Mouse (Mus musculus) A20 (cell line): Measurements from ENCODE around the gene Prpsap1.
A peak's percentile ranks its signal among the peaks of the same experiment; 100 is the strongest.
"Not testable (repeated sequence)": the region's sequence is repeated elsewhere in the genome, so short reads cannot be mapped to it uniquely, and the experiment has no call there.

Experiments used
- DNase-seq: peaks from one replicate; pipeline ENCODE4 v3.0.0-alpha.2; 2011; ENCODE audit warnings: low read depth, low spot score

The Prpsap1 gene

DNA sequence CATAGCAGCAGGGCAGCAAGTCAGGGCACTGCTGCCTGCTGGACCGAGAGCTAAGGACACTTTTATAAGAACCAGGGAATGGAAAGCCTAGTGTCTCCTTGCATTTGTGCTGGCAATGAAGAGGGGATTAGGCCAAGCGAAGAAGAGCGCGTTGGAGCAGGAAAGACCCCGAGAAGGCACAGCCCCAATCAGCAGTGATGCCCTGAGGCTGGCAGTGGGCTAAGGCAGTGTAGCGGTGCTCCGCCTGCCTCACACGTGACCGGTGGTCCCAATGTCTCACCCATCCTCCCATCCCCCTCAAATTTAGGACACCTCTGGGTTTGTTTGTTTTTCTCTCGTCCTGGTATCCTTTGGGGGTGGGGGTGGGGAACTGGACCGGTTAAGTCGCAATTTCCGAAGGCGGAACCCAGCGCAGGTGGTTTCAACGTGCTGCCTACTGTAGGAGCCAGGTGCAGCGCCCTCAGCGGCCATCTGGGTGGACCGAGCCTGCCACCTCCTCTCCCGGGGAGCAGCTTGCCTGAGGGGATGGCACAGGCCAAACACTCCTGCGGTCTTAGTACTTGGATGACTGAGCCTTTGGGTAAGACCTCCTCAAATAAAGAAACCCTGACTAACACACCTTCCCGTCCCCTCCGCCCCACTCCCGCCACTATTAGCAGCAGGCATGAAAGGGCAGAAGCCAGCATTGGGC, 21.5 kb upstream of the Prpsap1 start:
- DNase-seq = no peak

- DNase-seq = no peak
These were observed 19.6 kb upstream of the Prpsap1 start for GRCm38 (mm10) chr11:116513531-116514038.

DNA sequence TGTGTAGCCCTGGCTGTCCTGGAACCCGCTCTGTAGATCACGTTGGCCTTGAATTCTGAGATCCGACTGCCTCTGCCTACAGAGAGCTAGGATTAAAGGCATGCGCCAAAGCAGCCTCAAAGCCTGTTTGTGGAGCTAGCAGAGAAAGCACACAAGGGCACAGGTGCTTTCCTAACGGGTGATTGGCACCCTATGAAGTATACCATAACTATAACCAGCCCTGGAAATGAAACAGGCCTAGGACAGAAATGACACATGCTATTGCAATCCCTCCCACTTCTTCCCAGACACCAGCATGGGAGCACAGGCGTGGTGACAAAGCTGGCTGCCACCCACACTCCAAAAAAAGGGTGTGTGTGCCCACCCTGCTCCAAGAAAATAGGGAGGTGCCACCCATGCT, 19.0 kb upstream of the Prpsap1 start:
- DNase-seq = no peak

GRCm38 (mm10) chr11:116512154-116512553, 18.2 kb upstream of the Prpsap1 start:
- no peak for DNase-seq

- DNase-seq = peak; percentile 24
These were observed 17.4 kb upstream of the Prpsap1 start for GRCm38 (mm10) chr11:116511301-116511868.

- DNase-seq = no peak
These were observed 14.7 kb upstream of the Prpsap1 start for GRCm38 (mm10) chr11:116508689-116509088.

- no peak for DNase-seq
These were observed 12.3 kb upstream of the Prpsap1 start for GRCm38 (mm10) chr11:116506151-116506875.

DNA sequence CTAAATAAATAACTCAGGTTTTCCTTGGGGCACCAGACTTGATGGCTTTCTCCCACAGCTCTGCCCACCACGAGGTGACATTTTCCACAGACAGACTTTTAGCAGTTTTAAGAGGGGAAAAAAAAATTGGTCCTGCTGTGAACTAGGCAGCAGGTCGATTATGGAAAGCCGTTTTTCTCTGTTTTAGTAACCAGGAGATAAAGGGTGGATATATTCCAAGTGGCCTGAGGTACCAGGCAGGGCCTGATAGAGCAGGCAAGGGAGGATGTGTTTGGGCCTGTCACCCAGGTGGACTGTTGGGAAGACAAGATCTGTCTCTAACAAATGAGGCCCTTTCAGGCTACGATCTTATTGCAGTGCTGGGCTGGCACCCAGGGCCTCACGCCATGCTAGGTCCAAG, 11.6 kb upstream of the Prpsap1 start:
- no peak for DNase-seq

GRCm38 (mm10) chr11:116504516-116504915, 10.5 kb upstream of the Prpsap1 start:
- DNase-seq = no peak

- DNase-seq = peak; percentile 63
These were observed 7.2 kb upstream of the Prpsap1 start for GRCm38 (mm10) chr11:116501005-116501746.

DNA sequence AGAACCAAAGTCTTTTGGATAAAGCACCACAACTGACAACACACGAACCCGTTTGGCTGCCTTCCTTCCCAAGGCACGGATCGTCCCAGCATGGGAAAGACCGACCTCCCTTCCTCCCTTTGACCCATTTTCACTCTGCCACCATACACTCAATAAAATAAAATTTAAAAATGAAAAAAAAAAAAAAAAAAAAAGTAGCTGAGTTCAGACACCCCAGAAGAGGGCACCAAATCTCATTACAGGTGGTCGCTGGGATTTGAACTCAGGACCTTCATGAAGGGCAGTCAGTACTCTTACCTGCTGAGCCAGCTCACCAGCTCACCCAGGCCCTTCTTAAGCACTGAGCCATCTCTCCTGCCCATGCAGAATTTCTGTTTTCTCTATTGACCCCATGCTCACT, 5.0 kb upstream of the Prpsap1 start:
- DNase-seq = no peak

GRCm38 (mm10) chr11:116498596-116498995, 4.6 kb upstream of the Prpsap1 start:
- DNase-seq = no peak

- no peak for DNase-seq
These were observed 3.3 kb upstream of the Prpsap1 start for GRCm38 (mm10) chr11:116497313-116497712.

GRCm38 (mm10) chr11:116494474-116495174, 622 bp upstream of the Prpsap1 start:
- DNase-seq = no peak

DNA sequence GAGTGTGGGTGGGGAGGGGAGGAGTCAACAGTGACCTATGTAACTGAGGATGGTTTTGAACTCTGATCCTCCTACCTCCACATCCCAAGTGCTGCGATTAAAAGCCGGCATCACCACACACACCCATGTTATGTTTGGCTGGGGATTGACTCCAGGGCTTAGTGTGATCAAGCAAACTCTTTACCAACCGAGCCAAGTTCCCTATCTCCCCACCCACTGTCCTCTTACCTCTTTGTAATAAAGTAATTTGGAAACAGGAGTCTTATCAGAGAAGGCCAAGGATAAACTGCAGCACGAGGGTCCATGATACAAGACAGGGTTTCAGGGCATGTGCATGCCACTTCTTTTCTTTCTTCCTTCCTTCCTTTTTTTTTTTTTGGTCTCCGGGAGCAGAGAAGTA, 811 bp downstream of the Prpsap1 start:
- no peak for DNase-seq

DNA sequence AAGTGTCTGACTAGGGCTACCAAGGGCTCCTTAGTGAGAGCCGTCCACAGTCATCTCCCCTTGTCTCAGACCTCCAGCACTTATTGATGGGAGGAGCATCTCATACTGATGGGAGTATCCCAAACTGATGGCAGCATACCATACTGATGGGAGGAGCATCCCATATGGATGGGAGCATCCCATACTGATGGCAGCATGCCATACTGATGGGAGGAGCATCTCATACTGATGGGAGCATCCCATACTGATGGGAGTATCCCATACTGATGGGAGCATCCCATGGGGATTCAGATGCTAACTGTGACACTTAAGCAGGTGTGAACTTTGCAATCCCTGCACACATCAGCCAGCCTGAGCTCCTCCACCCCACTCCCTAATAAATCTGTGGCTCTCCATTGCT, 1.5 kb downstream of the Prpsap1 start:
- not testable (repeated sequence) for DNase-seq

GRCm38 (mm10) chr11:116491338-116491737, 2.7 kb downstream of the Prpsap1 start:
- DNase-seq = peak; percentile 13

DNA sequence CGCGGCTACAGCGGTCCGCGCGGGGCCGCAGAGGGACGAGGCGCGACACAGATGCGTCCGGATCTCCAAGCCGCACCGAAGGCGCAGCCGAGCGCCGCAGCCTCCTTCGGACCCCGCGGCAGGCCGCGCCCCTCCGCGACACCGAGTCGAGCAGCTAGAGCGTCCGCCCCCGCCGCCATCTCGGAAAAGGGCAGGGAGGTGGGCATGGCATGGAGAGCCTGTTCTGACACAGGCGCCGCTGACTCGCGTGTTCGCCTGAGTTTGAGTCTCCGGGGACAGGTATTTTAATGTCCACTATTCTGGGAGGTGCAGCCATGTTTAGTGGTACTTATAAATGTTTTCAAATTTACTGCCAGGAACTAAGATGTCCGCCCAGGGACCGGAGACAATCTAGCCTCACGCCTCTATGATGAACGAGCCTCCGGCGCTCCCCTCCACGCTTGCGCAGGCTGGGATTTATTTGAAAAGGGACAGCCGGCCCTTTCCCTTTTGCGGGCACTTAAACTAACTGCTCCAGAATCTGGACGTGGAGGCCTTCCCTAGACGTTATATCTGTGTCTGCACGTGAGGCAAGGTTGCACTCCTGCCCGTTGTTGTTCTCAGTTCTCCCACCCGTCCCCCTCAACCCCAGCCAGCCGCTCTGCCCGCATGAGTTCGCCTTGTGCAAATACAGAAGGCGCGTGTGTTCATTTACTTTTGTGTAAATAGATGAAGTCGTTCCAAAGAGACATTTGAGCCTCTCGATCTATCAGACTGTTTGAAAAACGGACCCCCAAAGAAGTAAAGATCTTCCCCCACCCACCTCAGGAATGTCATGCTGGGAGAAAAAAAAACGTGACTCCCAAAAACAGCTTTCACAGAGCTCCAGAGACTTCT, 3.5 kb downstream of the Prpsap1 start:
- DNase-seq = peak; percentile 97

DNA sequence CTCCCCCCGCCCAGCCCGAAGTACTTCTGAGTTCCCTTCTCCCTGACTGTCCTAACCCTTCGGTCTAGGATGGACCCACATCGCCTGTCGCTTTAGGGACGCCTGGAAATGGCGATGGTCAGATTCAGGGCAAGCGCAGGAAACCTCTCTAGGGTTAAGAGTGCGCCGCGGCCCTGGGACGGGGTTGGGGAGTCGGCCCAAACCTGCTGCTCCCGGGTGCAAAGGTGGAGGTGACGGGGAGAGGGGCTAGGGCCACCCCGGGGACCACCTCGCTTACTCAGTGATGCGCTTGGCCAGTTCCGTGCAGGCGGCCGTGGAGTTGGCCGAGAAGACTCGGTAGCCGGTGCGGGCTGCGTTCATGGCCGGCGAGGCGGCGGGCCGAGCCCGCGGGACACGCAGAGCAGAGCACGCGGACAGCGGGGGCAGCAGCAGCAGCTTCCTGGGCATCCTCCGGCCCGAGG, 4.2 kb downstream of the Prpsap1 start:
- DNase-seq = no peak

GRCm38 (mm10) chr11:116488693-116489375, 5.2 kb downstream of the Prpsap1 start:
- DNase-seq = peak; percentile 79
